Mouse (Mus musculus): Measurements from ENCODE around the gene Kmt2a.
"Not testable (repeated sequence)": the region's sequence is repeated elsewhere in the genome, so short reads cannot be mapped to it uniquely, and the experiment has no call there.

The Kmt2a gene

GRCm38 (mm10) chr9:44826660-44827059 lies 54.4 kb downstream of the Kmt2a start:
- in situ Hi-C loops (cut with MboI; ENCODE audit: low sequenced_read_pairs) = no loop called here

GRCm38 (mm10) chr9:44819920-44820827 lies 60.9 kb downstream of the Kmt2a start:
- in situ Hi-C loops (cut with MboI; ENCODE audit: low sequenced_read_pairs) = no loop called here

GRCm38 (mm10) chr9:44817522-44817921 lies 63.6 kb downstream of the Kmt2a start:
- in situ Hi-C loops (cut with MboI; ENCODE audit: low sequenced_read_pairs) = no loop called here

GRCm38 (mm10) chr9:44814179-44814578 lies 66.9 kb downstream of the Kmt2a start:
- in situ Hi-C loops (cut with MboI; ENCODE audit: low sequenced_read_pairs) = no loop called here

- in situ Hi-C loops (cut with MboI; ENCODE audit: low sequenced_read_pairs) = no loop called here
Observed at GRCm38 (mm10) chr9:44810316-44810715, 70.8 kb downstream of the Kmt2a start.

GRCm38 (mm10) chr9:44807778-44808177 lies 73.3 kb downstream of the Kmt2a start:
- in situ Hi-C loops (cut with MboI; ENCODE audit: low sequenced_read_pairs) = no loop called here

- in situ Hi-C loops (cut with MboI; ENCODE audit: low sequenced_read_pairs) = no loop called here
Observed at GRCm38 (mm10) chr9:44807141-44807540, 74.0 kb downstream of the Kmt2a start.

- in situ Hi-C loops (cut with MboI; ENCODE audit: low sequenced_read_pairs) = no loop called here
Observed at GRCm38 (mm10) chr9:44805536-44805935, 75.6 kb downstream of the Kmt2a start.

GRCm38 (mm10) chr9:44804678-44805077 lies 76.4 kb downstream of the Kmt2a start:
- in situ Hi-C loops (cut with MboI; ENCODE audit: low sequenced_read_pairs) = no loop called here

GRCm38 (mm10) chr9:44802808-44803450 lies 78.2 kb downstream of the Kmt2a start, which contains the start of gene Ttc36:
Ttc36 (minus strand) TSS chr9:44803072.
- in situ Hi-C loops (cut with MboI; ENCODE audit: low sequenced_read_pairs) = no loop called here

GRCm38 (mm10) chr9:44801669-44802068 lies 79.4 kb downstream of the Kmt2a start:
- in situ Hi-C loops (cut with MboI; ENCODE audit: low sequenced_read_pairs) = no loop called here

- in situ Hi-C loops (cut with MboI; ENCODE audit: low sequenced_read_pairs) = no loop called here
Observed at GRCm38 (mm10) chr9:44799958-44800324, 81.2 kb downstream of the Kmt2a start.

- in situ Hi-C loops (cut with MboI; ENCODE audit: low sequenced_read_pairs) = no loop called here
Observed at GRCm38 (mm10) chr9:44799102-44799957, 81.8 kb downstream of the Kmt2a start, which contains the start of gene Tmem25. Tmem25 (minus strand) TSS chr9:44799307.

GRCm38 (mm10) chr9:44798298-44798697 lies 82.8 kb downstream of the Kmt2a start:
- in situ Hi-C loops (cut with MboI; ENCODE audit: low sequenced_read_pairs) = no loop called here

- in situ Hi-C loops (cut with MboI; ENCODE audit: low sequenced_read_pairs) = no loop called here
Observed at GRCm38 (mm10) chr9:44792842-44793241, 88.3 kb downstream of the Kmt2a start.

- in situ Hi-C loops (cut with MboI; ENCODE audit: low sequenced_read_pairs) = no loop called here
Observed at GRCm38 (mm10) chr9:44772750-44773651, 108.1 kb downstream of the Kmt2a start.

GRCm38 (mm10) chr9:44772392-44772749 lies 108.7 kb downstream of the Kmt2a start:
- in situ Hi-C loops (cut with MboI; ENCODE audit: low sequenced_read_pairs) = no loop called here

- in situ Hi-C loops (cut with MboI; ENCODE audit: low sequenced_read_pairs) = no loop called here
Observed at GRCm38 (mm10) chr9:44771376-44771775, 109.7 kb downstream of the Kmt2a start.

- in situ Hi-C loops (cut with MboI; ENCODE audit: low sequenced_read_pairs) = not testable (repeated sequence)
Observed at GRCm38 (mm10) chr9:44768029-44768394, 113.1 kb downstream of the Kmt2a start.
